Mouse (Mus musculus) small intestine, adult 2 months (tissue): ENCODE data around the gene Rpl31.

Experiments used
- CTCF ChIP-seq: fragments of 200-500 bp; IDR thresholded peaks from 2 replicates; pipeline ENCODE4 v1.5.1; 2012; ENCODE audit warnings: low read depth, mild to moderate bottlenecking, control low read depth, inconsistent platforms, low read length, moderate library complexity, mixed read lengths; ENCODE audit not compliant: insufficient replicate concordance, insufficient read length; ENCODE audit errors: extremely low read depth
- POLR2A ChIP-seq: fragments of 200-500 bp; IDR thresholded peaks from 2 replicates; pipeline ENCODE4 v1.6.1; 2012; ENCODE audit warnings: low read depth, mild to moderate bottlenecking, control low read depth, inconsistent platforms, low read length, moderate library complexity

GRCm38 (mm10) chr1:39376726-39377240 lies 9.1 kb downstream of the Rpl31 start:
- TF ChIP-seq CTCF: no peak
- no peak for TF ChIP-seq POLR2A
